ENCODE assay signal across 8 mouse cellular contexts in genomic region chr17:6778332-6778683, GRCm38 (mm10). TPM values are rescaled to one million over a fixed set of nuclear protein-coding genes. Genes with fewer than 3 reads are reported as not detected.
DNase-seq lines count a peak whose midpoint lies in the region; ATAC-seq and TF ChIP-seq lines count a peak whose summit lies in the region.

No protein-coding gene starts in this region.

- WGBS in cerebellum, adult 2 months, result 1% methylated on average over 9 of the region's 9 CpGs
- 2% methylated on average over 9 of the region's 9 CpGs for WGBS in limb, embryonic 11.5 days
- under 1% methylated on average over 9 of the region's 9 CpGs for WGBS in midbrain, embryonic 13.5 days
- 1% methylated on average over 9 of the region's 9 CpGs for WGBS in stomach, embryonic 15.5 days

- H3K9me3 ChIP-seq in limb, embryonic 11.5 days (ENCODE audit: control insufficient read depth, low read length), result no peaks in the 10 kb centered on the region
- H3K9me3 ChIP-seq in midbrain, embryonic 13.5 days, result no peaks in the 10 kb centered on the region
- H3K9me3 ChIP-seq in stomach, embryonic 15.5 days, result no peaks in the 10 kb centered on the region

- H3K4me3 ChIP-seq in cerebellum, adult 2 months (replicated peaks; ENCODE audit: insufficient read depth, low read depth, low read length), result peak overlapping the region; percentile 30
- peak overlapping the region; percentile 33 for H3K4me3 ChIP-seq in limb, embryonic 11.5 days (ENCODE audit: low read depth, low read length)
- H3K4me3 ChIP-seq in midbrain, embryonic 13.5 days (replicated peaks), result peak overlapping the region; percentile 41
- H3K4me3 ChIP-seq in stomach, embryonic 15.5 days (replicated peaks), result peak overlapping the region; percentile 88

- TF ChIP-seq POLR2A in cerebellum, adult 2 months (IDR thresholded peaks at IDR 0.05; ENCODE audit: borderline replicate concordance, insufficient read depth, low read length), result no peak

- peak; percentile 38 to 39 for DNase-seq in cerebellum, adult 2 months
- DNase-seq in cerebellum, adult 9-11 months, result no peak
- peak; percentile 70 for DNase-seq in fibroblast of lung, adult 2 months (ENCODE audit: low read depth)
- DNase-seq in heart, postnatal 36 days, result peak; percentile 57 to 73
- DNase-seq in limb, embryonic 11.5 days (ENCODE audit: low spot score), result peak; percentile 68

- intact Hi-C loops in heart, postnatal 36 days (cut with DNase I), result no loop called here

- no peaks in the 10 kb centered on the region for H3K27me3 ChIP-seq in cerebellum, adult 2 months (ENCODE audit: control insufficient read depth, insufficient read depth, low read length)
- H3K27me3 ChIP-seq in limb, embryonic 11.5 days (ENCODE audit: control insufficient read depth, insufficient read depth, low read length), result 0 out of 2 replicates have a peak, but pooled peaks cover 4% of the 10 kb centered on the region
- peaks cover 47% of the 10 kb centered on the region for H3K27me3 ChIP-seq in midbrain, embryonic 13.5 days
- H3K27me3 ChIP-seq in stomach, embryonic 15.5 days (replicated peaks), result no peaks in the 10 kb centered on the region

- H3K4me1 ChIP-seq in cerebellum, adult 2 months (ENCODE audit: control insufficient read depth, insufficient read depth, low read length), result 0 out of 2 replicates have a peak, but pooled peaks cover 4% of the 10 kb centered on the region
- H3K4me1 ChIP-seq in limb, embryonic 11.5 days (ENCODE audit: control insufficient read depth, insufficient read depth, low read length), result peaks cover 9% of the 10 kb centered on the region; the same call in 1 of the 2 replicates
- H3K4me1 ChIP-seq in midbrain, embryonic 13.5 days (replicated peaks), result peaks cover 36% of the 10 kb centered on the region
- peaks cover 31% of the 10 kb centered on the region for H3K4me1 ChIP-seq in stomach, embryonic 15.5 days

- ATAC-seq in activated CD4-positive, CD25-positive, alpha-beta regulatory T cell, adult 4 months, result peak; percentile 50
- ATAC-seq in limb, embryonic 11.5 days (ENCODE audit: insufficient number of reproducible peaks, low FRiP score, low TSS enrichment, low read depth), result no peak
- ATAC-seq in midbrain, embryonic 13.5 days, result no peak
- ATAC-seq in stomach, embryonic 15.5 days (ENCODE audit: insufficient read depth, low FRiP score, low read depth), result no peak

- H3K27ac ChIP-seq in cerebellum, adult 2 months (ENCODE audit: insufficient read depth, low read length), result no peak overlapping the region
- no peak overlapping the region for H3K27ac ChIP-seq in limb, embryonic 11.5 days (replicated peaks; ENCODE audit: low read depth, low read length)
- no peak overlapping the region for H3K27ac ChIP-seq in midbrain, embryonic 13.5 days
- peak overlapping the region; percentile 78 for H3K27ac ChIP-seq in stomach, embryonic 15.5 days

- H3K9ac ChIP-seq in limb, embryonic 11.5 days (ENCODE audit: low read length), result 0 out of 2 replicates have a peak overlapping the region, but pooled peaks have one; percentile 27
- peak overlapping the region; percentile 44; the same call in 1 of the 2 replicates for H3K9ac ChIP-seq in midbrain, embryonic 13.5 days (replicated peaks)
- peak overlapping the region; percentile 35; the same call in 1 of the 2 replicates for H3K9ac ChIP-seq in stomach, embryonic 15.5 days

- H3K36me3 ChIP-seq in limb, embryonic 11.5 days (ENCODE audit: control insufficient read depth, insufficient read depth, low read length), result no peaks in the 10 kb centered on the region
- H3K36me3 ChIP-seq in midbrain, embryonic 13.5 days, result no peaks in the 10 kb centered on the region
- no peaks in the 10 kb centered on the region for H3K36me3 ChIP-seq in stomach, embryonic 15.5 days

- TF ChIP-seq CTCF in cerebellum, adult 2 months (IDR thresholded peaks at IDR 0.05; ENCODE audit: borderline replicate concordance, insufficient read depth, low read depth, low read length), result peak; percentile 37; the same call in 1 of the 2 replicates

- H3K4me2 ChIP-seq in limb, embryonic 11.5 days (ENCODE audit: low read depth, severe bottlenecking), result peak overlapping the region; percentile 79
- H3K4me2 ChIP-seq in midbrain, embryonic 13.5 days (replicated peaks), result peak overlapping the region; percentile 72
- peak overlapping the region; percentile 84 for H3K4me2 ChIP-seq in stomach, embryonic 15.5 days

RNA-seq across cellular contexts. Expression of gene Ezr, which starts 4.3 kb away (rescaled TPM):
- 12.1 and 16.1 TPM in 2 replicates for polyA plus RNA-seq in cerebellum, adult 2 months (2012; rRNA removed)
- polyA plus RNA-seq in activated CD4-positive, CD25-positive, alpha-beta regulatory T cell, adult 4 months (2017; shearing (Covaris generic)), result 100 to 1,000 TPM; 112 to 143 TPM
- 10 to 100 TPM; 35.0 to 43.3 TPM for total RNA-seq in heart, postnatal 36 days (2021)
- 25.6 and 26.9 TPM in 2 replicates for polyA plus RNA-seq in limb, embryonic 11.5 days (2014; fragmentation: Nextera tagmentation; extraction: Ambion mirVana)
- 36.2 and 43.1 TPM in 2 replicates for polyA plus RNA-seq in midbrain, embryonic 13.5 days (2015; fragmentation: Nextera tagmentation; extraction: Ambion mirVana)
- 223 and 228 TPM in 2 replicates for polyA plus RNA-seq in stomach, embryonic 15.5 days (2015; fragmentation: Nextera tagmentation; extraction: Ambion mirVana)

Comparison
In these comparisons a context has a peak if more than half of its experiments do, and no peak if none do; other contexts are left out.
1. H3K4me3 ChIP-seq: peak in every context shown above with its lines; median percentile 88 in stomach, embryonic 15.5 days; 41 in midbrain, embryonic 13.5 days; 33 in limb, embryonic 11.5 days; 30 in cerebellum, adult 2 months.